Mouse (Mus musculus) CD4-positive, CD25-positive, alpha-beta regulatory T cell, adult 9 weeks (primary cell): ENCODE measurements around the gene Gm5724. TPM values are rescaled to one million over a fixed set of nuclear protein-coding genes. Genes with fewer than 3 reads are reported as not detected.

ENCODE experiments used
- polyA plus RNA-seq: library from polyadenylated mRNA; unstranded; fragments of 100-300 nt; shearing (Covaris generic); gene quantifications from one replicate; pipeline ENCODE4 v1.2.1, GENCODE M21; 2017

Gm5724 gene
- not detected for polyA plus RNA-seq

DNA sequence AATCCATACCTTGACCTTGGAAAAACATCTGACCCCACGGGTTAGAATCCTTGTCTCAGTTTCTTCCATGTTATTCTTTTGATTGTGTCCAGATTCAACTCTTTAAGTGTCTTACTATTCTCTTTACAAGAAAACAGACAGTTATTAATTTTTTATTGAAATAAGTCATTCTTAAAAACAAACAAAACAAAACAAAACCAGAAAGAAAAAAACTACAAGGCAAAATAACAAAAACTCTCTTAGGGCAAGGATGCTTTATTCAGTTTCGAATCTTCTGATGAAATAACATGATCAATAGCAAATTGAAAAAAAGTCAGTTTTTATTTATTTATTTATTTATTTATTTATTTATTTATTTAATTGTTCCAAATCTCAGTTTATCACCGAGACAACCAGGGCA, at the start of gene Gm5724:
Gm5724 (minus strand) TSS at position 101 of the 400 bp plus-strand sequence.

Other genes starting within 250 kb of the Gm5724 start
- not detected for gene Slco1c1, start 249.4 kb downstream of the Gm5724 start, polyA plus RNA-seq
- gene Slco1b2, start 144.3 kb downstream of the Gm5724 start, polyA plus RNA-seq, result not detected
- gene Slco1a4, start 82.4 kb upstream of the Gm5724 start, polyA plus RNA-seq, result 0.10 TPM
- not detected for gene Slco1a1, start 173.2 kb upstream of the Gm5724 start, polyA plus RNA-seq
- not detected for gene Gm6614, start 237.6 kb upstream of the Gm5724 start, polyA plus RNA-seq